Mouse (Mus musculus): ENCODE measurements around the gene Lnpep. TPM values are rescaled to one million over a fixed set of nuclear protein-coding genes. Genes with fewer than 3 reads are reported as not detected.

The Lnpep gene
- polyA plus RNA-seq, 1 experiment: 11.0 TPM

DNA sequence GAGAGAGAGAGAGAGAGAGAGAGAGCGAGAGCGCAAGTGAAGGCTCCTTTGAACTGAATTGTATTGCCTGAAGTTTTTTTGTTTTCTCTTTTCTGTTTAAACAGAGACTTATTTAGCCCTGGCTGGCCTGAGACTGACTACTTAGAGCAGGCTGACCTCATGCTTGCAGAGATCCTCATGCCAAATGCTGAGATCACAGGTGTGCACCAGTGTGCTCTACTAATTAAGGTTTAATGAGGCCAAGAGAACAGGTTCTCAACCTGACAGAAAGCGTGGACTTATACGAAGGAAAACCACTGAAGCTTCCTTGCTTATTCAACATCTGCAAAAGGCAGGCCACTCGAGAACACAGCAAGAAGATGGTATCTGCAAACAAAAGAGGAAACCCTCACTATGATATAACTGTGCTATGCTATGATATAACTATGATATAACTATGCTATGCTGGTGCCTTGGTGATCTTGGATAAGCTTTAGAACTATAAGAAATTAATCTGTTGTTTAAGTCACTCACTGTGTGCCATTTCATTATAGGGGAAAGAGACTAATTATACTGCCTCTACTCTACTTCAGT is 16.3 kb downstream of the Lnpep start:
- Histone ChIP-seq H3K36me3 (ENCODE audit: control insufficient read depth, insufficient read depth, low read length) (no peaks in the 10 kb centered on the region), H3K4me1 (ENCODE audit: control insufficient read depth, insufficient read depth, low read length) (peaks cover 15% of the 10 kb centered on the region), H3K4me3 (ENCODE audit: insufficient read depth, low read depth, low read length) (no peak overlapping the region), H3K27ac (ENCODE audit: insufficient read depth, low read depth, low read length) (no peak overlapping the region), H3K27me3 (replicated peaks; ENCODE audit: control insufficient read depth, insufficient read depth, low read length) (no peaks in the 10 kb centered on the region)
- 55% methylated on average over 5 of the region's 5 CpGs for WGBS
- TF ChIP-seq CTCF (conservative IDR thresholded peaks at IDR 0.05; ENCODE audit: insufficient read depth, insufficient read length, low read depth, low read length) (no peak), POLR2A (IDR thresholded peaks at IDR 0.05; ENCODE audit: low read depth, low read length) (no peak)
- DNase-seq: peak; percentile 44

DNA sequence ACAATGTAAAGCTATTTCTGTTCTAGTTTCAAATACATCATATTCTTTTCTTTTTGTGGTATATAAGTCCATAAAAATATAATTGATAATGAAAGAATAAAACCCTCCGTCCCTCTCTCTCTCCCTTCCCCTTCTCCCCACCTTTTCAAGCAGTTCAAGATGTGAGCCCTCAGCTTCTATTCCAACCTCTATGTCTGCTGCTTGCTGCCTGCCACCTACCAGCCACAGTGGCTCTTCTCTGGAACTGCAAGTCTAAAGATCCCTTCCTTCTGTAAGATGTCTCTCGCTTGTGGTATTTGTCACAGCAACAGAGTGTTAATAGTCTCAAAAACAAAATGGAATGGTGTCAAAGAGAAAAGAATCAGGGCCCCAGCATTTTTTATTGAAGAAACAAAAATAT is 20.3 kb downstream of the Lnpep start:
- no peak for DNase-seq
- no peaks in the 10 kb centered on the region for H3K36me3 ChIP-seq (ENCODE audit: control insufficient read depth, insufficient read depth, low read length)
- no peak for TF ChIP-seq CTCF (conservative IDR thresholded peaks at IDR 0.05; ENCODE audit: insufficient read depth, insufficient read length, low read depth, low read length)
- TF ChIP-seq POLR2A (IDR thresholded peaks at IDR 0.05; ENCODE audit: low read depth, low read length): no peak

DNA sequence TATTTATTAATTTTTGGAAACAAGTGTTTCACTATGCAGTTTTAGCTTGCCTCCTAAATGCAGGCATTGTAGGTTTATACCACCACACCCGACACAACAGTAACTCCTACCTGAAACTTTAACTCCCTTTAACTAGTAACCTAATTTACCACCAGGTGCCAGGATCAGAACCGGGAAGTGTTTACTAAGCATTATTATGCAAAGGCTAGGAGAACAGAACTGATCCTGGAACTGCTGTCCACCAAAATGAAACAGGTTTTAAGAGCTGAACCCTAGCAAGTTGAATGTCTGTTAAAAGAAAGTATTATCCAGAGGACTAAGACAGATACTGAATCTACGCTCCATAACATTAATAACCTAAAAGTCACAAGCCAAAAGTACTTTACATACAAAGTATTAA is 21.2 kb downstream of the Lnpep start:
- Histone ChIP-seq H3K27me3 (replicated peaks; ENCODE audit: control insufficient read depth, insufficient read depth, low read length) (no peaks in the 10 kb centered on the region), H3K27ac (ENCODE audit: insufficient read depth, low read depth, low read length) (no peak overlapping the region), H3K4me3 (ENCODE audit: insufficient read depth, low read depth, low read length) (no peak overlapping the region), H3K36me3 (ENCODE audit: control insufficient read depth, insufficient read depth, low read length) (no peaks in the 10 kb centered on the region), H3K4me1 (ENCODE audit: control insufficient read depth, insufficient read depth, low read length) (peaks cover 24% of the 10 kb centered on the region)
- no peak for TF ChIP-seq CTCF (conservative IDR thresholded peaks at IDR 0.05; ENCODE audit: insufficient read depth, insufficient read length, low read depth, low read length)
- TF ChIP-seq POLR2A (IDR thresholded peaks at IDR 0.05; ENCODE audit: low read depth, low read length): no peak
- 50% methylated on average over 3 of the region's 3 CpGs for WGBS
- peak; percentile 45 for DNase-seq

More for the DNA sequence above, 20.3 kb downstream of the Lnpep start:
- Histone ChIP-seq H3K27me3 (replicated peaks; ENCODE audit: control insufficient read depth, insufficient read depth, low read length) (no peaks in the 10 kb centered on the region), H3K4me3 (ENCODE audit: insufficient read depth, low read depth, low read length) (no peak overlapping the region), H3K27ac (ENCODE audit: insufficient read depth, low read depth, low read length) (no peak overlapping the region; the same call in 1 of the 2 replicates), H3K4me1 (ENCODE audit: control insufficient read depth, insufficient read depth, low read length) (peaks cover 27% of the 10 kb centered on the region)
- WGBS: 89% methylated on average over 2 of the region's 2 CpGs

DNA sequence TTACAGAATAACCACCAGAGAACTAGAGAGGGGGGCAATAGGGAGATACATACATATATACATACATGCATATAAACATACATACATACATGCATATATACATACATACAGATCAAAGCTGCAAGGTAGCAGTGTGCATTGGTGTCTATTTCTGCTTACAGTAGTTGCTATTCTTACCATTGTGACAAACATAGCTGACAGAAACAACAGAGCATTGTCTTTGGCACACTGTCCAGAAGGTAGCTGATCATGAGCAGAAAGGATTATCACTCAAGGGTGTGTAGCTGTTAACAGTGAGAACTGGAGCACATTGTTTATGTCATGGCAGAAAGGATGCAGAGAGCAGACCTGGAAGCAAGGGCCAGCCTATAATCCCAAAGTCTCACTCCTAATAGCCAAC is 22.1 kb downstream of the Lnpep start:
- Histone ChIP-seq H3K27me3 (replicated peaks; ENCODE audit: control insufficient read depth, insufficient read depth, low read length) (no peaks in the 10 kb centered on the region), H3K4me3 (ENCODE audit: insufficient read depth, low read depth, low read length) (no peak overlapping the region), H3K36me3 (ENCODE audit: control insufficient read depth, insufficient read depth, low read length) (no peaks in the 10 kb centered on the region), H3K4me1 (ENCODE audit: control insufficient read depth, insufficient read depth, low read length) (peaks cover 20% of the 10 kb centered on the region), H3K27ac (ENCODE audit: insufficient read depth, low read depth, low read length) (no peak overlapping the region)
- no peak for DNase-seq
- TF ChIP-seq POLR2A (IDR thresholded peaks at IDR 0.05; ENCODE audit: low read depth, low read length): no peak
- no peak for TF ChIP-seq CTCF (conservative IDR thresholded peaks at IDR 0.05; ENCODE audit: insufficient read depth, insufficient read length, low read depth, low read length)

DNA sequence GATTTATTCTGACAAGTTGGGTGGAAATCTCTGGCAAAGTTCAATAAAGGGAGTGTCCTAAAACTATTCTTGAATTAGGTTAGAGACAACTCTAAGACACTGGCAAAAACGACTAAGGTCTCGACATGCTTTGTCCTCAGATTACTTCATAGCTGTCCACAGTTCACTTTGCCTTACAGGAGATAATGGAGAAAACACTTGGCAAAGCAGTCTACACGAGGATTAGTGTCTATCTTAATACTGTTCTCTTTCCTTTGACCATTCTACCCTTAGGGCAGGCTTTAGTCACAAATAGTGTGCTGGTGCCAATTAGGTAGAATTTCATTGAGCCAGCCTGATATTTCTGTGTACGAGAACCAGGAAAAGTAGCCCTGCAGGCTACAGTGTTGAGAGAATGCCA is 22.5 kb downstream of the Lnpep start:
- no peak for DNase-seq
- no peak overlapping the region for H3K4me3 ChIP-seq (ENCODE audit: insufficient read depth, low read depth, low read length)
- no peaks in the 10 kb centered on the region for H3K36me3 ChIP-seq (ENCODE audit: control insufficient read depth, insufficient read depth, low read length)
- TF ChIP-seq CTCF (conservative IDR thresholded peaks at IDR 0.05; ENCODE audit: insufficient read depth, insufficient read length, low read depth, low read length): no peak
- no peak for TF ChIP-seq POLR2A (IDR thresholded peaks at IDR 0.05; ENCODE audit: low read depth, low read length)
- no peaks in the 10 kb centered on the region for H3K27me3 ChIP-seq (replicated peaks; ENCODE audit: control insufficient read depth, insufficient read depth, low read length)
- peaks cover 20% of the 10 kb centered on the region for H3K4me1 ChIP-seq (ENCODE audit: control insufficient read depth, insufficient read depth, low read length)
- peak overlapping the region; percentile 38; the same call in 1 of the 2 replicates for H3K27ac ChIP-seq (ENCODE audit: insufficient read depth, low read depth, low read length)
- 31% methylated on average over 4 of the region's 4 CpGs for WGBS

DNA sequence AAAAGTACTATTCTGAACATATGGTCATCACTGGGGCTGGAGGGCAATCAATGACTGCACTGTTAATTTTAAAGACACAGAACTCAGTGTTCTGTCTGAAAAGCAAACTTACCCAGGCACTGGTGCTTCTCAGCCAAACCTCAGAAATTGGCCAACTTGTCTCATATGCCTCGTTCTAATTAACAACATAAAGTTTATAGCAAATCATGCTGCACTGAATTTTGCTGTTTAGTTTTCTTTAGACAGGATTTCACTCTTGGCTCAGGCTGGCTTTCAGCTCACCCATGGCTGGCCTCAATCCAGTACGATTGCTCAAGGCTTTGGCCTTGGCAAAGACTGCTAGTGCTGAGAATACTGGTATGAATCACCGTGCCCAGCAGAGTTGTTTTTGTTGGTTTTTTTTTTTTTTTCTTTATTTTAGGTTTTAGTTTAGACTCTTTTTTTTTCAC is 24.0 kb downstream of the Lnpep start:
- DNase-seq: peak; percentile 91
- Histone ChIP-seq H3K4me1 (ENCODE audit: control insufficient read depth, insufficient read depth, low read length) (peaks cover 20% of the 10 kb centered on the region), H3K27me3 (replicated peaks; ENCODE audit: control insufficient read depth, insufficient read depth, low read length) (no peaks in the 10 kb centered on the region), H3K36me3 (ENCODE audit: control insufficient read depth, insufficient read depth, low read length) (no peaks in the 10 kb centered on the region), H3K27ac (ENCODE audit: insufficient read depth, low read depth, low read length) (0 out of 2 replicates have a peak overlapping the region, but pooled peaks have one; percentile 19), H3K4me3 (ENCODE audit: insufficient read depth, low read depth, low read length) (no peak overlapping the region)
- 4% methylated on average over 3 of the region's 3 CpGs for WGBS
- TF ChIP-seq POLR2A (IDR thresholded peaks at IDR 0.05; ENCODE audit: low read depth, low read length): no peak
- TF ChIP-seq CTCF (conservative IDR thresholded peaks at IDR 0.05; ENCODE audit: insufficient read depth, insufficient read length, low read depth, low read length): no peak

DNA sequence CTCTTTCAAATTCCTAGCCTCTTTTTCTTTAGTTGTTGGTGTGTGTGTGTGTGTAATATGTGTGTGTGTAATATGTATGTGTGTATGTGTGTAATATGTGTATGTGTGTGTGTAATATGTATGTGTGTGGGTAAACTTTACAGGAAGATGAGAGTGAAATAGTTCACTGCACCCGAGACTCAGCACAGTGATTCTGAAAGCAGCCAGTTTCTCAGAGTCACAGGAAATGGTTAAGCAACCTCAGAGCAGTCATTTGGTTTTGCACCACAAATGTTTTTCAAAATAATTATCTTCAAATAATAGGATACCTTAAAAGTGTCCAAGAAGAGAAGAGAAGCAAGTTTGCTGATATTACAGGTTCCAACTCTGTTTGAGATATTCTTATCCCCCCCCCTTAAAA is 24.8 kb downstream of the Lnpep start:
- H3K27ac ChIP-seq (ENCODE audit: insufficient read depth, low read depth, low read length): no peak overlapping the region
- WGBS: 23% methylated on average over 1 of the region's 1 CpGs

More for the DNA sequence above, 24.8 kb downstream of the Lnpep start:
- TF ChIP-seq POLR2A (IDR thresholded peaks at IDR 0.05; ENCODE audit: low read depth, low read length) (no peak), CTCF (conservative IDR thresholded peaks at IDR 0.05; ENCODE audit: insufficient read depth, insufficient read length, low read depth, low read length) (no peak)
- Histone ChIP-seq H3K36me3 (ENCODE audit: control insufficient read depth, insufficient read depth, low read length) (no peaks in the 10 kb centered on the region), H3K4me3 (ENCODE audit: insufficient read depth, low read depth, low read length) (no peak overlapping the region), H3K27me3 (replicated peaks; ENCODE audit: control insufficient read depth, insufficient read depth, low read length) (no peaks in the 10 kb centered on the region), H3K4me1 (ENCODE audit: control insufficient read depth, insufficient read depth, low read length) (peaks cover 20% of the 10 kb centered on the region)
- DNase-seq: no peak
